Mouse (Mus musculus) kidney, embryonic 15.5 days (tissue): ENCODE measurements at regions not wholly inside any gene's neighbourhood (a gene's known extent, or its start where the extent isn't known, plus 50 kb on each side); places are given as distances from the start of the nearest gene placed in this dataset.
A peak's percentile ranks its signal among the peaks of the same experiment; 100 is the strongest.

Experiments used
- ATAC-seq: fragments of 200-750 bp; cut with Nextera tagmentation; replicated peaks from 2 replicates; pipeline ENCODE4 v1.8.0; 2017; ENCODE audit warnings: moderate TSS enrichment; ENCODE audit not compliant: low FRiP score
- H3K27ac ChIP-seq: fragments of 300-500 bp; sonication (generic); 2 replicates; pipeline ENCODE4 v1.5.1; 2015; ENCODE audit warnings: mild to moderate bottlenecking, inconsistent platforms
- H3K27me3 ChIP-seq: fragments of 300-500 bp; sonication (generic); 2 replicates; pipeline ENCODE4 v1.6.1; 2015; ENCODE audit warnings: inconsistent platforms
- H3K36me3 ChIP-seq: fragments of 300-500 bp; sonication (generic); 2 replicates; pipeline ENCODE4 v1.6.1; 2015; ENCODE audit warnings: inconsistent platforms
- H3K4me1 ChIP-seq: fragments of 300-500 bp; sonication (generic); 2 replicates; pipeline ENCODE4 v1.6.1; 2015; ENCODE audit warnings: inconsistent platforms
- H3K4me2 ChIP-seq: fragments of 300-500 bp; sonication (generic); 2 replicates; pipeline ENCODE4 v1.6.1; 2015; ENCODE audit warnings: moderate library complexity, mild to moderate bottlenecking, inconsistent platforms
- H3K4me3 ChIP-seq: fragments of 300-500 bp; sonication (generic); replicated peaks from 2 replicates; pipeline ENCODE4 v1.5.1; 2015; ENCODE audit warnings: mild to moderate bottlenecking, inconsistent platforms
- H3K9ac ChIP-seq: fragments of 300-500 bp; sonication (generic); 2 replicates; pipeline ENCODE4 v1.6.1; 2015; ENCODE audit warnings: mild to moderate bottlenecking, inconsistent platforms
- H3K9me3 ChIP-seq: fragments of 300-500 bp; sonication (generic); replicated peaks from 2 replicates; pipeline ENCODE4 v1.6.1; 2016; ENCODE audit warnings: inconsistent platforms
- WGBS: fragments of 180-500 bp; shearing (Covaris S2); methylation state at CpG from one replicate; pipeline ENCODE4 v1.1.7; 2015; ENCODE audit warnings: mixed read lengths; 5-methylcytosine and 5-hydroxymethylcytosine counted together

DNA sequence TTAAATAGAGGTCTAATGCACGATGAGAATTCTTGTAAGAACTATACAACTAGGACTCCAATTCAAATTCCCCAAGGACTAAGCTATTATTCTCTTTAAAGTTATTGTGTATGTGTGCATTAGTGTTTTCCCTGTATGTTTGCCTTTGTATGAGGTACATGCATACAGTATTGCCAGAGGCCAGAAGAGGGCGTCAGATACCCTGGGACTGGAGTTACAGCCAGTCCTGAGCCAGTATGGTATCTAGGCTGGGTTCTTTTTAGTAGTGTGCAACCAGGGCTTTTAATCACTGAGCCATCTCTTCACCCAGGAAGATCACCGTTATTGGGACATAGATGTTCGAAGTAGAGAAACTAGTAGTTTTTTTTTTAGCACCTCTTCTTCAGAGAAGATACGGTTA is 154.2 kb upstream of the Esrrg start:
- H3K4me3 ChIP-seq: no peak overlapping the region
- H3K9me3 ChIP-seq: no peaks in the 10 kb centered on the region
- peaks cover 8% of the 10 kb centered on the region; the same call in 1 of the 2 replicates for H3K4me1 ChIP-seq
- no peaks in the 10 kb centered on the region for H3K27me3 ChIP-seq
- H3K4me2 ChIP-seq: no peak overlapping the region
- no peaks in the 10 kb centered on the region for H3K36me3 ChIP-seq
- H3K27ac ChIP-seq: no peak overlapping the region
- no peak overlapping the region for H3K9ac ChIP-seq
- 64% methylated on average over 5 of the region's 5 CpGs for WGBS
- ATAC-seq: no peak

DNA sequence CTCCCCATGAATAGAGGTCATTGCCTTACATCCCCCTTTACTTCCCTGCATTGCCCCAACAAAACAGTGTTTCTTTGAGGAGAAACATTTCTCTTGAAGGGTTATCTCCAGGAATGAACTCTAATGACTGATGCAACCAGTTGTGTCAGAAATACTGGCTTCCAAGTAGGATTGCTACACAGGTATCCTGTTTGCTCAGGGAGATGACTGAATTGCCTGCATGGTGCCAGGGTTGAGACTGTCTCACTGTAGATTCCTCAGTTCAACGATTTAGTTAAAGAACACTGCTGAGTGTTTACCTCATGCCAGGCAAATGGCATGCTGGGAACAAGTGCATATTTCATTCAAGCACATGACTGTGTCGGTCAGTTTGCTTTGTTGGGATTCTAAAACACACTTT is 123.8 kb upstream of the Esrrg start:
- no peaks in the 10 kb centered on the region for H3K27me3 ChIP-seq
- WGBS: 74% methylated on average over 2 of the region's 2 CpGs

DNA sequence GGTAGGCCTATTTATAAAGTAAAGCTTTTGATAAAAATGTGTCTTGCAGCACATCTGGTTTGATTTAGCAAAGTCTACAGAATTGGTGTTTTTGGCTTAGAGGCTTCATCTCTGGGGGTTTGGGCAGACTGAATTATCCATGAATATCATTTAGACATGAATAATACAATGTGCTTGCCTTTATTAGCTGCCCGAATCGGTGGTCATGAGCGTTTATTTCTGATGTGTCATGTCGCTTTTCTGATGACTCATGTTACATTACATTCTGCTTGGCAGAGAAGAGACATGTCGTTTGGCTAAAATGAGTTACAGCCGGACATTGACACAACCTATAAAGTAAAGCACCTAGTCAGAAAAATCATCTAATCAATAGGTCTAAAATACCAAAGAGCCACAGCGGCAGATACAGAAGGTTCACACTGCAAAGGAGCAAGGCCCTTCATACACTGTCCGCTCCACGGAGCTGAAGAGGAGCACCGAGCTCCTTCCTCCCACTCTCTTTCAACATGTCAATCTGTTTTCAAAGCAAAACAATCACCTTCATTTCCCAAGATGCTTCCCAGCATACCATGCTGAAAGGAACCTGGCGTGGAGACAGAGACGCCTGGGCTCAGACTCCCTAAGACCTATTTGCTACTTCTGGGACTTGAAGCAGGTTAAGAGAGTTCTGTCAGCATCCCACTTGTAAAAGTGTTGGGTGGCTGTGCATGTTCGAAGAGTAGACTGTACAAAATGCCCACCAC is 120.5 kb upstream of the Esrrg start:
- Histone ChIP-seq H3K4me2 (no peak overlapping the region), H3K27ac (no peak overlapping the region), H3K9ac (no peak overlapping the region), H3K27me3 (no peaks in the 10 kb centered on the region), H3K9me3 (no peaks in the 10 kb centered on the region), H3K4me1 (no peaks in the 10 kb centered on the region), H3K36me3 (no peaks in the 10 kb centered on the region), H3K4me3 (no peak overlapping the region)
- 84% methylated on average over 13 of the region's 13 CpGs for WGBS
- no peak for ATAC-seq

More for the DNA sequence above, 123.8 kb upstream of the Esrrg start:
- Histone ChIP-seq H3K9me3 (no peaks in the 10 kb centered on the region), H3K27ac (no peak overlapping the region), H3K4me3 (no peak overlapping the region), H3K4me2 (no peak overlapping the region), H3K9ac (no peak overlapping the region), H3K4me1 (no peaks in the 10 kb centered on the region), H3K36me3 (no peaks in the 10 kb centered on the region)
- no peak for ATAC-seq

DNA sequence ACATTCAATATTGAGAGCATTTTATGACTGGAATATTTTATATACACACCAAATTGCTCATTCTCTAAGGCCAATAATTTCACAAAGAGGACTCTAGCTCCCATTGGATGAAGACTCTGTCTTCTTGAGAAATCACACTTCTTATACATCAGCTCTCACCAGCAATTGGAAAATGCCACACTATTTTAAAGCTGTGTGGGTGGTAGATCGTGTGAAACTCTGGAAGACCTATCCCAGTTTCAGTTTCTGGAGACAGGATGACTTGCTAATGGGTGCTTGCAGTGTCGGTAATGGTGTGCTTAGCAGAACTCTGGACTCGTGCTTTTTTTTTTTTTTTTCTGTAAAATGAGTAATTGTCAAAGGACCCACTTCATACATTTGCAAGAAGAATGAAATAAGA is 119.1 kb upstream of the Esrrg start:
- Histone ChIP-seq H3K36me3 (no peaks in the 10 kb centered on the region), H3K4me1 (no peaks in the 10 kb centered on the region), H3K4me3 (no peak overlapping the region), H3K4me2 (no peak overlapping the region), H3K9me3 (no peaks in the 10 kb centered on the region), H3K9ac (no peak overlapping the region), H3K27me3 (no peaks in the 10 kb centered on the region), H3K27ac (no peak overlapping the region)
- ATAC-seq: no peak
- 75% methylated on average over 3 of the region's 3 CpGs for WGBS

DNA sequence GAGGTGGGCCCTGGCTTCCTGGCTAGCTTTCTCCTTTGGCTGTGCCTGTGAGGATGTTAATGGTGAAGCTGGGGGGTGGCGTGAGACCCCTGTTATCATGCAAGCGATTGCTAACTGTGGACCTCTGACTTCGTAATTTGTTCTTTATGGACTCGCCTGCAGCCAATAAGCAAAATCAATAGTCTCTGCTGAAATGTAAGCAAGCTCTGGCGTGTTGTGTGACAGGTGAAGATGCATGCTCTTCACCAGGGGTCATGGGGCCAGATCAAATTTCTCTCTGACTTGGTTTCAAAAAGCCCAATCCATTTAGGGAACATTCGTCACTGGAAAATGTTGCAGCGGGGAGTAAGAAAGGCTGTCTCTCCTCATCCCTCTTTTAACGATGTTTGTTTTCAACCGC is 103.2 kb upstream of the Esrrg start:
- H3K27me3 ChIP-seq: no peaks in the 10 kb centered on the region
- H3K4me3 ChIP-seq: no peak overlapping the region
- 0 out of 2 replicates have a peak, but pooled peaks cover 3% of the 10 kb centered on the region for H3K4me1 ChIP-seq
- H3K9ac ChIP-seq: no peak overlapping the region
- ATAC-seq: no peak
- no peaks in the 10 kb centered on the region for H3K9me3 ChIP-seq
- H3K4me2 ChIP-seq: no peak overlapping the region
- no peak overlapping the region for H3K27ac ChIP-seq
- 35% methylated on average over 9 of the region's 9 CpGs for WGBS
- H3K36me3 ChIP-seq: no peaks in the 10 kb centered on the region

DNA sequence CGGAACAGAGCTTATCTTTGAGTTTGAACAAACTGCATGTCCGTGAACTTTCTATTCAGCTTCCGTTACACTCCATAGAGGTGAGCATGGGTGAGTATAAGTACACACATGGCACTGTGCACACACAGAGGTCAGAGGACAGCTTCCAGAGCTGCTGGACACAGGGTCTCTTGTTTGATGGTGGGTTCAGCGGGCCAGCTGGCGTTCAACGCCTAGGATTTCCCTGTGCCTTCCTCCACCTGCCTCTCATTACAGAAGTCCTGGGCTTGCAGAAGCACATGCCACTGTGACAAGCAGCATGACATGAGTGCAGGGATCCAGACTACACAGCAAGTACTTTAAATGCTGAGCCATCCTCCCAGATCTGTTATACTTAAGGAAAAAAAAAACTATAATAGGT is 101.4 kb upstream of the Esrrg start:
- Histone ChIP-seq H3K27ac (no peak overlapping the region), H3K9ac (no peak overlapping the region), H3K9me3 (no peaks in the 10 kb centered on the region), H3K27me3 (no peaks in the 10 kb centered on the region), H3K4me2 (no peak overlapping the region), H3K36me3 (no peaks in the 10 kb centered on the region), H3K4me3 (no peak overlapping the region), H3K4me1 (0 out of 2 replicates have a peak, but pooled peaks cover 3% of the 10 kb centered on the region)
- WGBS: 83% methylated on average over 6 of the region's 6 CpGs
- no peak for ATAC-seq

DNA sequence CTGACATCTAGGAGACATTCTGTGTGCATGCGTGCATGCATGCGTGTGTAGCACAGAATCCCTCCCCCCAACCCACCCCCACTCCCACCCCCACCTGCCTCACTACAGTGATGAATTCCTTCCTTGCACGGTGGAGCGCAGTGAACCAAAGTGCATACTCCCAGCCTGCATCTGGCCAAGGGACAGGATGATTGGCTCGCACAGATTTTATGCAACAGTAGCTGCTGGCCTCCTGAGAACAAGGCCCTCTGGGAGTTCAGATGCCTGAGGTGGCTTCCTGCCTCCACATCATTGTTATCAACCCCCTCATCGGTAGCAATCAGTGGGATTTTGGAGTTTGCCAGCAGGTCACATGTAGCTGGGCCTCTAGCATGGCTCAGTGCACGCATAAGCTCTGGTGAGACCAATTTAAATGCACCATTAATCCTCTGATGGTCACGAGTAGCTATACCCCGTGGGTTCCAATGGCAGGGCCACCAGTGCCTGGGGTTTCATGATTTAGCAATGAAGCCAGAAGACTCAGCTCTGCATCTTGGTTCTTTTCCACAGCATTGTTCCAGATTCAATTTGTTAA is 77.2 kb upstream of the Esrrg start:
- H3K36me3 ChIP-seq: no peaks in the 10 kb centered on the region
- H3K9ac ChIP-seq: no peak overlapping the region
- H3K9me3 ChIP-seq: no peaks in the 10 kb centered on the region
- H3K27me3 ChIP-seq: no peaks in the 10 kb centered on the region
- peak overlapping the region; percentile 76 for H3K27ac ChIP-seq
- no peak overlapping the region for H3K4me3 ChIP-seq
- ATAC-seq: peak; percentile 94
- H3K4me1 ChIP-seq: peaks cover 8% of the 10 kb centered on the region; the same call in 1 of the 2 replicates
- no peak overlapping the region for H3K4me2 ChIP-seq
- WGBS: 59% methylated on average over 9 of the region's 9 CpGs

DNA sequence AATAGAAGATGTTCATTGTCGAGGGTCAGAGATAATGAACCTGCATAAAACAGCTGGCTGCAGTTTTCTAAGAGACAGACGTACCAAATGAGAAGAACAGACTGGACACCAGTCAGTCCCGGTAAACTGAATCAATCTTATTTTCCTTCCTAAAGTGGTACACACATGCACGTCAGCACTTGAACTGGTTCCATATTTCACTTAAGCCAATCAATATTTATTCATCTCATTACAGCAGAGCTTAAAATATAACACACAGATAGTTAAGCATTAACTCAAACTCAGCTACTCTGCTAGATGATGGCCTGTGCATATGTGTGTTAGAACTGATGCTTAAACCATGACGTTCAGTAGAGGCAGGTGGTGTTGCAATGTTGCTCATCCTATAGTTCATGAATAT is 72.3 kb upstream of the Esrrg start:
- Histone ChIP-seq H3K36me3 (no peaks in the 10 kb centered on the region), H3K4me1 (0 out of 2 replicates have a peak, but pooled peaks cover 10% of the 10 kb centered on the region), H3K27ac (no peak overlapping the region), H3K9ac (no peak overlapping the region), H3K4me3 (no peak overlapping the region), H3K9me3 (no peaks in the 10 kb centered on the region), H3K4me2 (no peak overlapping the region), H3K27me3 (no peaks in the 10 kb centered on the region)
- ATAC-seq: no peak
- 61% methylated on average over 5 of the region's 5 CpGs for WGBS

DNA sequence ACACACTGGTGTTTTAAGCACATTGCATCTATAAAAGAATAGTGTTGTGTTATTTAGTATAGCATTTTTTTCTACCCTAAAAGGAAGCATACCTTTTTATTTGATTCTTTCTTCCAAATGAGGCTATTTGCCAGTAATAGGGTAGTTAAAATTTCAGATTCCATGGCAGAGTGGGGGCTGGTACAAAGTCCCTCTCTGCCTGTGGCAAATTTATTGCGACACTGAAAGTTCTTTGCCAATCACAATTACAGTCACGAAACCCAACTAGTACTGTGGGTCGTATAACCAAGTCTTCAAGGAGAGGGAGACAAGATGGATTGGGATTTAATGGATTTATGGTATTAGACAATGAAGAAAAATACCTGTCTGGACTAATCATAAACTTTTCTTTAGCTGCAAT is 51.9 kb upstream of the Esrrg start:
- Histone ChIP-seq H3K4me3 (no peak overlapping the region), H3K27ac (no peak overlapping the region), H3K4me2 (no peak overlapping the region), H3K4me1 (no peaks in the 10 kb centered on the region), H3K9ac (no peak overlapping the region), H3K36me3 (no peaks in the 10 kb centered on the region), H3K27me3 (no peaks in the 10 kb centered on the region), H3K9me3 (no peaks in the 10 kb centered on the region)
- no peak for ATAC-seq
- WGBS: 72% methylated on average over 3 of the region's 3 CpGs
